Mouse (Mus musculus) c-Kit-positive CD71-positive TER-119-positive erythroid progenitor cells, embryonic 14.5 days (primary cell): Measurements from ENCODE around the gene Suclg2.

Experiments
- DNase-seq: peaks from one replicate; pipeline ENCODE4 v3.0.0-alpha.2; 2013; ENCODE audit warnings: low spot score

Gene Suclg2

DNA sequence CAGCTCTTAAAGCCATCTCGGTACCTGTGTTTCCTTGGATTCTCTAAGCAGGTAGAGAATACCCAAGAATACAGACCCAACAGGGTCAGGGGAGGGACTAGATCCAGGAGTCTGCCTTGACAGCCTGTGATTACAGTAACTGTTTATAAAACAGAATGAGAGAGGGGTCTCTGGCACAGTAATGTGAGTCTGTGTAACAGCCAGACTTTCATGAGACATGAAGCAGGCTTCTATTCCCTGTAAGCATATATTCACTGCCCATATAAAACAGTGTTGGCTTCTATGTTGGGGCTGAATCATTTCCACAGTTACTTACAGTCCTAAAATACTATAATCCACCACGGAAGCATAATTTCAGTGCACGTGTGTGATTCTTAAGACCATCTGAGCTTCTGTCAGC lies 19.3 kb downstream of the Suclg2 start:
- no peak for DNase-seq

DNA sequence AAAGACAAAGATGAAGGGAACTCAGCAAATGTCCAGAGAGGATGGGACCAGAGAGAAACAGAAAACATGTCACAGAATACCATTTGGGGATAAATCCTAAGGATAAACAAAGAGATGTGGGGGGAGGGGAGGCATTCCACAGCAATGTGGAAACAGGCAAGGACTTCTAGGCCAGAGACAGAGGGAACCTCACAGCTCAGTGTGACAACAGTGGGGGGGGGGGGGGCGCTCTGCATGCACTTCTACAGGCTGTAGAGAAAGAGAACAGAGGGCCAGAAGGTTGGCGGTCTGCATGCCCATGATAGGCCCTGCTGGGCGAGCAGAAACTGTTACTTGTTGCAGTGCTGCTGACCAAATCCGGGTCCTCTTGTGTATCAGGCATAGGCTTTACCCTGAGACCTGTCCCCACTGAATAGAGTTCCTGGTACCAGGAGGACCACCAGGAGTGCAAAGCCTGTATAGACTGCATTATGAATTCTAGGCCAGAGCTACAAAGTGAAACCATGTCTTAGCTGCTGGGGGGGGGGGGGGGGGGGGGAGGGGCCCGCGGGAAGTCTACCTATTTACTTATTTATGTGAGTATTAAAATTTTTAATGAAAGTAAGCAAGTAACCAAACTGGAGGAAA lies 20.0 kb downstream of the Suclg2 start:
- no peak for DNase-seq

DNA sequence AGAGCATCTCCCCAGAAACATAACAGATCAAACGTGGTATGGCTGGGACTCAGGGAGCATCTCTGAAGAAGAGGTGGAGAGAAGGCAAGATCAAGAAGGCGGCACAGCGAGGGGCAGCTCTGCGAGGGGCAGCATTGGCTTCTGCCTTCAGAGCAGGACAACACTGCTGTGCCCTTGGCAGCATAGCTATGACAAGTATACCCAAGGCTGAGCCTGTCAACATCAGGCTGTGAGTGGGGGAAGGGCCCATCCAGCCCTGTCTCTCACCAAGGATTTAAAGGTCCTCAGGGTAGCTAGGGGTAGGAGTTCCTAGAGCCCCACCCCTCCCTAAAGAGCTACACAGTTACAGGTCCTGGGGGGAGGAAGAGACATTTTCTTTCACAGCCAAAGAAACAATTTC lies 23.7 kb downstream of the Suclg2 start:
- DNase-seq: no peak

DNA sequence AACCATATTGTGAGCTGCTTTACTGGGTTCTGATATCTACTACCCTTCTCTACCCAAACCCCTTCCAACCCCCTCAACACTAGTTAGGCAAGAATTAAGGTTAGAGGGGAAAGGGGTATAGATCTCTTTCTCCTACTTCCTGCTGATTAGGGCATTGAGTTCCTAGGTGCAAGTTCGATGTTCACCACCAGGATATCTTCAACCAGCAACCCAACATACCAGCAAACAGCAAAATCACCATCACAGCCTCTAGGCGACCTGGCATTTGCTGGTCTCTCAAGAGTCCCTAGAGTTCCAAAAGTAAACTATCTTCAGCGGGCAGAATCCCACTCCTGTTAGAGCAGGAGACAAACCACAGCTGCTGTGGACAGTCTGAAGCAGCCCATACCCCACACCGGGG lies 33.4 kb downstream of the Suclg2 start:
- no peak for DNase-seq

DNA sequence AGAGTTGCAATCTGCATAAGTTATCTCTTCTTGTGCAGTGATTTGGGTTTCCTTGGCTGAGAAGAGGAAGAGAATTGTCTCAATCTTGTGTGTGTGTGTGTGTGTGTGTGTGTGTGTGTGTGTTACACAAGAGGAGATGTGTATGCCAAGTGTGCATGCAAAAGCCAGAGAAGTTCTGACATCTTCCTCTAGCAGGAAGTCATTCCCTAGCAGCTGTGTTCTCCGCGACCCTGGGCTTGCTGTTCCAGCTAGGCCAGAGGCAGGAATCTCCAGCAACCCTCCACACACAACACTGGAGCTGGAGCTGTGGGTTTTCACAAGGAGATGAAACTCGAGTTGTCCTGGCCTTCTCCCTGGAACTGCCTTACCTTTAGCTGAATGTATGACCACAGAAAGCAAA lies 38.9 kb downstream of the Suclg2 start:
- DNase-seq: no peak

DNA sequence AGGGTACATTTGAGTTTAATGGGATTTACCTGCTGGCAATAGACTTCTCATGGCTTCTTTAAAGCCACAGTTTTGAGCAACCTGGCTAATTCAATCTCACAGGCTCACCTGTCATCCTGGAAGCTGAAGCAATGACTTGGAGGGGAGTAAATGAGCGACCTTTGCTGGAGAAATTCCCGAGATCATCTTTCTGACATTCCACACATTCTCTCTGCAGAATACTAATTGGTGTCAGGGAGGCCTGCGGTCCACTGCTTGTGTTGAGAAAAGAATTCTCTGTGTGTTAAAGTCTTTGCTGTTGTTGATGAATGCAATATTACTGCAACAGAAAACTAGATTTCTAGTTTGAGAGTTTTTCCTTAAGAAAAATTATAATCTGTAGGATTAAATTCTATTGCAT lies 39.3 kb downstream of the Suclg2 start:
- no peak for DNase-seq

DNA sequence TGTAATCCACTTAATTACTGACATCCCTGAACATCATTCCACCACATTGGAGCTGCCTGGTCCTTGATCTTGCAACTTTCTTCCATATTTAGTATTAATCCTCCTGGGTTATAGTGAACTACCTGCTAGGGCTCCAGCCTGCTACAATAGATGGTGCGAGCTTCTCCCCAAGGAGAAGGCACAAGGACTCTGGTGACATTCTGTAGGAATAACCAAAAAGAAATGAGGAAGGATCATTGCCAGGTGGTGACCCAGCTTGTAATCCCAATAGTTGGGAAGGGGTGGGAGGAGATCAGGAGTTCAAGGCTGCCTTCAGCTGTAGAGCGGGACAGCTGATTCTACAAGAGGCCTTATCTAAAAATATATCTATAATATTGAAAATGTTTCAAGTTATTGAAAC lies 41.6 kb downstream of the Suclg2 start:
- DNase-seq: no peak

DNA sequence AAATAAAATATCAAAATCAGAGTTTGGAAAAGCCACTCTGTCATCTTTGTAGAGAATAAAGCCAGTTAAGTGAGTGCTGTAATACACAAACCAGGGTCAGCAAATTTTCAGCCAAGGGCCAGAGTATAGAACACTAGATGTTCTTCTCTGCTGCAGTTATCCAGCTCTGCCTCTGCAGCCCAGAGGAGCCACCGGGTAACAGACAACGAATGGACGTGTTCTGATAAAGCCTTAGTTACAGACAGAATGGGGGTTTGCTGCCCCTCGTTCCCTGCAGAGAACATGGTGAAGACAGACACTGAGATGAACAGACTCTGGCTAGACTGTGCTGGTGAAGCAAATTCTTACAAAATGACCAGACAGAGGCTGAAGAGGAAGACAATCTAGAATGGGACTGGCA lies 42.2 kb downstream of the Suclg2 start:
- DNase-seq: no peak

DNA sequence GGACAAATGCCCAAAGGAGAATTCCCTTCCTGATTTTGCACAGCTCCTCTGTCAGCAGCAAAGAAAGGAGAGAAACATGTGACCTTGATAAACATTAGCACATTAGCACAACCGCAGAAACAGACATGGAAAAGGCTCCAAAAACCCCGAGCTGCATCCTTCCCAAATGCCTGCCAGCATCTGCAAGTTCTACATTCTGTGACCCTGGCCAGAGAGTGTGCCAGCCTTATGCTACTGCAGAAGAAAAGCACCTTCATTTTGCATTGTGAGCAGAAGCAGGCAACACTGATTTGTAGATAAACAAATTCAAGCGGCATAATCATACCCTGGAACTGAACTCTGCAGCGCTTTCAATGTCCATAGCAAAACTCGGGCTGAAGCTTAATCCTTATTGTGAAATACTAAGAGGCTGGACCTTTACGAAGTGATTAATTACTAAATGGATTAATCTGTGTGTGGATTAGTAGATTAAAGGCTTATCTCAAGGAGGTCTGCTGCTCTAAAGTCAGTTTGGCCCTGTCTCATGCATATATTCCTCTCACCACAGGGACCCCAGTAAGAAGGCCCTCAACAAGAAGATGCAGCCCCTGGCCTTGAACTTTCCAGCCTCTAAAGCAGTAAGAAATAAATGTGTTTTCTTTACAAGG lies 43.4 kb downstream of the Suclg2 start:
- no peak for DNase-seq

DNA sequence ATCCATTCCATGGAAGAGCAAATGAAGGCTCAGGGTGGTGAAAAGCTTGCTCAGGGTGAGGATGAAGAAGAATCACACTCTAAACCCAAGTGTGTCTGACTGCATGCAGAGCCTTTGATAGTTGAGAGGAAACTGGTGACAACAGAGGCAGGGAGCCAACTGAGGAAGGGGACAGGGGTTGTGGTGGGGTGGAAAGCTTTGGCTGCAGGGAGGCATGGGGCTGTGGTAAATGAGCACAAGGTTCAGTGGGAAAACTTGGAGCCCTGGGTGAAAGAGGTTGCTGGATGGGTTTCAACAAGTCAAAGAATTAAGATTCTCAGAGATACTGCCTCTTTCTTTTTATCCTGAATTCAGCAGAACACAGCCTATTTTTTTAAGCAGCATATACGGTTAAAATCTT lies 43.9 kb downstream of the Suclg2 start:
- no peak for DNase-seq

DNA sequence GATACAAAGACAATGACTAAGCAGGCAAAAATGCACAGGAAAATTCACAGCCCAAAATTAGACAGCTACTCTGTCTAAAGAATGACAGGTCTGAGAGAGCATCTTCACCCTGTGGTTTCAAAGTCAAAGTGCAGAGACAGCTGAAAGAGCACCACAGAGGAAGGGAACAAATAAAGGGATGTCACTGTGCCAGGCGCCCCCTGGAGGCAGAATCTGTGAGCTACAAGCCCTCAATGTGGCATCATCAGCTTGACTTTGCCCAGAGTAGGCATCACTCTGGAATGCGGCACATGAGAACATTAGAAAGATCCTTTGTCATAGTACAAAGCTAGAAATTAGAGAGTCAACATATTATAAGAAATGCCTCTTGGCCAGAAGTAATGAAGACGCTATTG lies 49.3 kb downstream of the Suclg2 start:
- DNase-seq: peak; percentile 30

DNA sequence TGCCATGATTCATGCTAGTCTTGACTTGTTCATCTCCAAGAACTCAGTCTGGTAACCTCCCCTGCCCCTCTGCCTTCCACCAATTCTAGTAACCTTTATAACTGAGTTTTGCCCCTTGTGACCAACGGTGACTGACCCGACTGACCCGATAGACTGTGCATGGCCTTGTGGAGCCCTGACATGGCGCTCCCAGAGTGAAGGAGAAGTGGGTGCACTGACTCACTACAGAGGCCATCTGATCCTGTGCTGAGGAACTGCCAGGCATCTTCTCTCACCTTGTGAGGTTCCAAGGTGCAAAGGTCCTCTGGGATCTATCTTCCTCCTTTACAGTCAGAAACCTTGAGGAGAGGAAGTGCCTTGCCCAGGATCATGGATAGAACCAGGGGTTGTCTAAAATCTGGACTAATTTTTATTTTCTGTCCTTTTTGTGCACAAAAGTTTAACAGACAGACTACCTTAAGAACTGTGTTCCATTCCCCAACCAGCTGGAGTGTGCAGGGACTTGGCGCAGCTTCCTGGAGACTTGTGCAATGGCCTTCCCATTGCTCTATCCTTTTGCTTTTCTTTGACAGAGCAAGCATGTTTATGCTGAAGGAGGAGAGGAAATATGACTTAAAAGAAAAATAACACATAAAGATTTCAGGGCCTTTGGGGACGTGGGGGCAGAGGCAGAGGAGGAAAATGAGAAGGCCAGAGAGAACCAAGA lies 49.8 kb downstream of the Suclg2 start:
- no peak for DNase-seq

DNA sequence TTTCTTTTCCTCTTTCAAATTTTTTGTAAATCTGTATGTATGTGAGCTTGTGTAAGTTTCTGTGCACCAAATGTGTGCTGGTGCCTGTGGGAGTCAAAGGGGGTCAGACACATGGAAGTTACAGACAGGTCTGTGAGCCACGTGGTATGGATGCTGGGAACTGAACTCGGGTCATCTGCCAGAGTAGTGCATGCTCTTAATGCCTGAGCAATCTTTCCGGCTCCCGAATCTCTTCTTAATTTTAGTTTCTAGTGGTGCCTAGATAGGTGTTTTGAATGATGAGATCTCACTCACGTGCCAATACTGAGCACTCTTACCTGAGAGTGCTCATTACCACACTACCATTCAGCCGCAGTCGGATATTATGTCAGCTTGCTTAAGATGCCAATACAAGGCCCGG lies 60.9 kb downstream of the Suclg2 start:
- DNase-seq: no peak

DNA sequence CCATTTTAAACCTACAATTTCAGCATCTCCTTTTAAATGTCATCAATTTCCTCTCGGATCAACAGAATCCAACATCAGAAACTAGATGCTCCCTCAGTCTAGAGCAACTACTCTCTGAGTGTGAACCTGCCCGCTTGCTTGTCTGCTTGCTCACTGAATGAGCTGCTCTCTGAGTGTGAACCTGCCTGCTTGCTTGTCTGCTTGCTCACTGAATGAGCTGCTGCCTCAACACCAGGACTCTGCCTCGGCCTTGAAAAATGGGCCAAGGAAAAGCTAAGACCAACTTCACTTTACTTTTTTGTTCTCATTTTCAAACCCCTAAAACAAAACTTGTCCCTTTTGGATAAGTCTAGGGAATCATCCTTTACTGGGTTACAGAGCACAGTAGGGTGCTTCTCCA lies 64.9 kb downstream of the Suclg2 start:
- DNase-seq: no peak

DNA sequence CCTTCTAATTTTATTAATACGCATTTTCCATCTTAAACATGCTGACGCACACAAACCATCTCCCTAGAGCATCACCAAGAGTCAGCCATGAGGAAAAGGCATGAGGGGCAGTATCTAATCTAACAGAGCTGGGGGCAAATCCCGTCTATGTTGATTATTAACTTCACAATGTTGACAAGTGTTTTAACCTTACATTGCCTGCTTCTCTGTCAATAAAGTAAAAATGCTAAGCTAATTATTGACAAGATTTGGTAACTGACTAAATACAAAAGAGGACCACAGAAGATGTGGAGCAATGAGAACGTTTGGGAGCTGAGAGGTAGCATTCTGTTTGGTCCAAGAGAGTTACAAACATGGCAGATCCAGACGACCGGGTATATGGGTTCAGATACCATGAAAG lies 65.8 kb downstream of the Suclg2 start:
- no peak for DNase-seq

DNA sequence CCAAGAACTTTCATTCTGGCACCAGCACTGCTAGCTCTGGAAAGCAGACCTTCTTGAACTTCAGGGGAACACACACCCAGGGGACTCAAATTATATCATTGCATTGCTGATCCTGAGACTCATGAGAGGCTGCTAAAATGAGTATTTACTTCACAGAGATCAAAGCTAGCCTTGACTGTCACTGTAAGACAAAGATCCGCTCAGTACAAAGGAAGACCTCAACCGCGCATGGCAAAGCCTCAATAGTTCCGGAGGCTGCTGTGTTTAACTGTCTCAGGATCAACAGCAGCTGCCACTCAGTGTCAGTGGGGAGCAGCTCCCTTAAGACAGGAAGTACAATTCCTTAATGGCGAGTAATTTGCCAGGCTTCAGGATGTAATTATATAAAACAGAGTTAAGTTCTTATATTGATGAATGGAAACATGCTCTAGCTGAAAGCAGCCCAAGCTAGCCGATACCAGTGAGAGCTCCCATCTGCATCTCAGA lies 67.2 kb downstream of the Suclg2 start:
- no peak for DNase-seq

DNA sequence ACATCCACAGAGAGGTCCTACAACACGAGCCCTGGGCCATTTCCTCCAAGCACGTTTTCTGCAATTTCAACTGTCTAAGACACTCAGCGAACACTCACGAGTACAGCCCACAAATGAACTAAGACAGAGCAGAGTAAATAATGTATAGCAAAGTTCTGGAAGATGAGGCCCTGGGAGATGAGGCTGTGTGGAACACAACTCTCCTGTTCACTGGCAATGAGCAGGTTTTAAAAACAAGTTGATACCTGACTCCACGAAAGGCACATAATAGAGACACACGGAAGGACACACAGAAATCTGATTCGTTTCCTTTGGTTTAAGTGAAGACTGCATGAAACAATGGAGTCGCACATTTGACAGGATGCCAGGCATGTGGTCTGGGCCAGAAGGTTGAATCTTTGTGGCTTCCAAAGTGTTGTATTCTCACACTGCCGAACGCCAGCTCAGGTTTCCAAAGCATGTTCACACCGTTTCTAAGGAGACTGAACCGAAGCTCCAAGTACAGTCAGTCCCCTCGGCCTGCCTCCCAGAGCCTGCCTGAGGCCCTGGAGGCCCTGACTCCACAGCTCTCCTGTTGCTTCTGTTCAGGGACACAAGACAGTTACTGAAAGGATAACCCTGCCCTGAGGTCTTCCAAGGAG lies 68.4 kb downstream of the Suclg2 start:
- no peak for DNase-seq

DNA sequence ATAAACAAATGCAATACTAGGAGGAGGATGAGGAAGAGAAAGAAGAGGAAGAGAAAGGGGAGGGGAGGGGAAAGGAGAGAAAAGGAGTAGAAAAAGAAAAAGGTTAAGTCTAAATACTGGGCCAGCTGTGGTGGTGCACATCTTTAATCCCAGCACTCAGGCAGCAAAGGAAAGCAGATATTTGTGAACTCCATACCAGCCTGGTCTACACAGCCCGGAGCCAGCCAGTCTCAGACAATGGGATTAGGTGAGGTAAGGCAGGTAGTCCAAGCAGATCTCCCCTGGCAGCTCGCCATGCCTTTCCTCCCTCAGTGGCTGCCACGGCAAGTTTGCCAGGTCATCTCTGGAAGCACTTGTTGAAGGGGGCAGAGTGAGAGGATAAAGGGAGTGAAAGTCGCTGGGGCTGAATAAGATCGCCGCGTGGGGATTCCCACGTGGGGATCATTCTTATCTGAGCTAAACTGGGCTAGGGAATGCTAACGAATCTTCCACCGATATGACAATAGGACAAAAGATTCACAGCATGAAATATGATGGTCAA lies 69.4 kb downstream of the Suclg2 start:
- DNase-seq: no peak

DNA sequence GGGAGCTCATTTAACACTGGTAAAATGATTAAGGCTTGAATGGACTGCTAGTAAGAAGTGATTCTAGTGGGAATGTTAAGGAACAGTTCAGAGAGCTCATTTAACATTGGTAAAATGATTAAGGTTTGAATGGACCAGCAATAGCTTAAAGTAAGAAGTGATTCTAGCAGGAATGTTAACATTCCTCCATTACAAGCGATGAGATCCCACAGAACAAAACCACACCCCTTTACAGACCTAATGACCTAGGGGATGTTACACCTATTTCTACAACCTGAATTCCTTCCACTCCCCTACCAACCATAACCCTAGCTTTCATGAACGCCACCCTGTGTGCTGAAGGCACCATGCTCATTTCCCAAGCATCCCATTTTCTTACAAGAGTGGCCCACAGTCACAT lies 81.2 kb downstream of the Suclg2 start:
- no peak for DNase-seq

DNA sequence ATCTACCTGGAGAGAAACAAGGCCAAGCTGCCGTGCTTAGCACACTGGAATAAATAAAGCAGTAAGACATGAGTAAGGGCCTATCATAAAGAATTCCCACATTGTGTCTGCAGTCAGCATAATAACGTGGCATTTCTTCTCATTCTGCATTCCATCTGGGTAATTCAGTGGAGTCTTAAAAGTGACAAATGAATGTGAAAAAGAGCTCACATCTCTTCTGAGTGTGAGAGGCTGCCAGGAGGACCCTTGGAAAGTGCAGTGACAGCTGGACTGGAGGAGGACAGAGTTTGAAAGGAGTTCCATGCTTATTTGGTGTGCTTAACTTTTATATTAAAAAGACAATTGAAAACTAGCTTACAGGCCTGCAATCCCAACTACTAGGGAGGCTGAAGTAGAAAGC lies 83.2 kb downstream of the Suclg2 start:
- no peak for DNase-seq

DNA sequence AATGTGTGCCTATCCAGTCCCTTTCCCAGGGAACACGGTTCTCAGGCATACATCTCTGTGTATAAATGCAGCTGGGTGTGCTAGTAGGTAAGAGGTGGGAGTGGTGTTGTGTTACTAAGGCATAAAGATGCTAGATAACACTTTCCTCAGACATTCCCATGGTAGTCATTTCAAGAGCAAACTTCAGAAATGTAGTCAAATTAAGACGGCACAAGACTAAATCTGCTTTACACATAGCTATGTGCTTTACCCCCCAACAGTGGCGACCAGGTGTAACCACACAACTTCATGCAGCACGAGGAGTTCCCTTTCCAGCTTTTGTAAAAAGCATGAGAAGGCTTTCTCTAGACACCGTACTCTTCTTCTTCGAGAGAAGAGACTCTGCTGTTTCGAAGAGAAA lies 89.5 kb downstream of the Suclg2 start:
- no peak for DNase-seq

DNA sequence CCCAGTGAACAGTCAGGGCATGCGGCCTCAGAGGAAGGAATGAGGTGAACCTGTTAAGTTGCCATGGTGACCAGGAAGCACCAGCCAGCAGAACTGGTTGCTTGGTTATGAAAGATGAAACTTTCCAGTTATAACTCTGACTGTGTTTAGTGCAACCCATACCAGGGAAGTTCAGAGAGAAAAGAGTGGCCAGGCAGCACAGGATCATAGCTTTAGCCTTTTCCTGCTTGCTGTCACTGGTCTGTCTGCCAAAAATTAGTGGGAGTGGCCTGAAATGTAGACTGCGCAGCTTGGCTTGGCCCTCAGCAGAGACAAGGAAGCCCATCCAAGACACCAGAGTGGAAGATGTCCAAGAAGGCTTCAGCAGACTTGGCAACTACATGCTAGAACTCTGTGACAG lies 96.8 kb downstream of the Suclg2 start:
- DNase-seq: no peak

DNA sequence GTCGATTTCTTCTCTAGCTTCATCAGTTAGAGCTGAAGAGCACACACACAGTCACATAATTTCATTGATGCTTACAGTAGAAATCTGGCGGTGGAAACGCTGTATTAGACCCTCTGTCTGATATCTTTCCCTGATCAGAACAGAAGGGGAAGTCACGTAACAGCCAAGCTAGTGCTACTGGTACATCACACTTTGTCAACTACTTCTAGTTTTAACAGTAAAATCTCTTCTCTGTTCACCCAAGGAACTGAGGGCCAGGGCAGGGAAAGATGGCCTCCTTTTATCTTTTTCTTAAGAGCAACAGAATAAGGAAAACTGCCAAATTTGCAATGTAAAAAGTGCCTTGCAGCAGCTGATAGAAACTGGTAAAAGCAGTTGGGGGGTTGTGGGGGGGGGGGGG lies 97.8 kb downstream of the Suclg2 start:
- DNase-seq: no peak
